Mouse (Mus musculus) spleen, embryonic (tissue): ENCODE results near the gene Tfap2b.

Experiments
- CTCF ChIA-PET: fragments of 350-600 bp; sonication (Branson Sonifier 250); formaldehyde crosslinking; loops from one replicate; lab custom pipeline; 2022; lab: Charles Lee

Gene Tfap2b

GRCm38 (mm10) chr1:19232743-19233142, 24.0 kb downstream of the Tfap2b start:
- CTCF ChIA-PET, result no interaction called here

GRCm38 (mm10) chr1:19233857-19234256, 25.1 kb downstream of the Tfap2b start:
- CTCF ChIA-PET, result no interaction called here

DNA sequence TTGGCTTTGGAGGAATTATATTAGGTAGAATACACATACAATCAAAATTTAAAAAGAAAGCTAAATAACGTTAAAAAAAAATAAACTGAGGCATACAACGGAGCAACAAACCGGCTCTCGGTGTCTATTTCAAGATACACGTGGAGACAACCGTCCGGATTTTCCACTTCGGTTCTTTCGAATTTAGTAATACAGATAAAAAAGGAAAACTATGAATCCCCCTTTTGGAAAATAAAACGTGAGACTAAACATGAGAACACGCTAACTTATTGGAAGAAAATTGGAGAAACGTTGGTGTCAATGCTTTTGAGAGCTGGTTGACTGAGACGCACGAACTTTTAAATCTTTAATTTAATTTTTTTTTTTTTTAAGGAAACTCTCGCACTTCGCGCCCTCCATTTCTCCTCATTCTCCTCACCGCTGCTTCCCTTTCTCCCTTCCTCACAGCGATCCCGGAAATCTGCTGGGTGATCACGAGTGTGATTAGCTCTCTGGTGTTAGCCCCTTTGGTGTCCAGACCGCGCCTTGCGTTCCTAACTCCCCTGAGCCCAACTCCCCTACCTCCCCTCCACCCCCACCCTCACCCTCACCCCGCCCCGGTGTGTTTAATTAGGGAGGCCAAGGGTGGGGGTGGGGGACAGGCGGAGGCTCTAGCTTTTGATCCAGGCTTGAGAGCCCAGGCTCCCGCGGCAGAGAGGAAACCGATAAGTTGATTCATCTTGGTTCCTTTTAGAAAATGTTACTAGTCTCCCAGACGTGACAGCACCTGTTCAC, 25.9 kb downstream of the Tfap2b start:
- CTCF ChIA-PET, result interaction anchor here (0.6 kb wide), 1 partner anchor 20 kb away, joined by 3 read pairs; no protein-coding TSS in a partner anchor

DNA sequence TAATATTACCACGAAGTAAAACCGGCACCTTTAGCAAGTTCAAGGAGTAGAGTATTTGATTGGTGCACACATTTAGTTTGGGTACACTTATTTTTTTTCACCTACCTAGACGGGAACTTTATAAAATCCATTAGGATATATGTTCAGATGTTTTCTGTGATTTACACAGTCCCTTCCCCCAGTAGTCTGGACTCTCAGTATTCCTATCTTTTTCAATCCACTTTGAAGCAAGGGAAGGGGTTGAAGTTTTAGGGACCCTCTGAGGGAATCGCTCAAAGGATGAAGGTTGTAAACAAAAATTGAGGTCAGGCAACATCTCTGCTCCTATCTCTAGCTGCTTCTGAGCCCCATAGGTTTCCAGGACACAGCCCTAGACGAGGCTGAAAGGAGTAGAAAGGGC, 27.3 kb downstream of the Tfap2b start:
- CTCF ChIA-PET, result no interaction called here

DNA sequence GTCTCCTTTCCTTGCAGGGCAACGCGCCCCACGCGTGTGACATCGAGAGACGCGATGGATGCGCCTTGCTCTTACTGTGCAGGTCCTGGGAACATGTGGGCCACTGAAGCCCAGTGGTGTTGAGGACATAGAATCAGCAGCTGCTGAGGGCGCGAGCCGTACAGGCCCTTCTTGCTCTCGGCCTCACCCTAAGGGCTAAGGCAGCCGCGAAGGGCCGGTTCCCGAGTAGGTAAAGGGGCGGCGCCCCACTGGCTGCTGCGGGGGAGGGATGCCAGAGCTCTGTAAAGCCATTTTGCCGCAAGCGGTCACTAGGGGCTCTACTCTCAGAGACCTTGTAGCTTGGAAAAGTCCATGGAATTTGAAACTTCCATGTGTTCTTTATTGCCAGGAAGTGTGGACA, 27.9 kb downstream of the Tfap2b start:
- CTCF ChIA-PET, result no interaction called here

- CTCF ChIA-PET, result no interaction called here
Observed at GRCm38 (mm10) chr1:19237061-19237460, 28.3 kb downstream of the Tfap2b start.

DNA sequence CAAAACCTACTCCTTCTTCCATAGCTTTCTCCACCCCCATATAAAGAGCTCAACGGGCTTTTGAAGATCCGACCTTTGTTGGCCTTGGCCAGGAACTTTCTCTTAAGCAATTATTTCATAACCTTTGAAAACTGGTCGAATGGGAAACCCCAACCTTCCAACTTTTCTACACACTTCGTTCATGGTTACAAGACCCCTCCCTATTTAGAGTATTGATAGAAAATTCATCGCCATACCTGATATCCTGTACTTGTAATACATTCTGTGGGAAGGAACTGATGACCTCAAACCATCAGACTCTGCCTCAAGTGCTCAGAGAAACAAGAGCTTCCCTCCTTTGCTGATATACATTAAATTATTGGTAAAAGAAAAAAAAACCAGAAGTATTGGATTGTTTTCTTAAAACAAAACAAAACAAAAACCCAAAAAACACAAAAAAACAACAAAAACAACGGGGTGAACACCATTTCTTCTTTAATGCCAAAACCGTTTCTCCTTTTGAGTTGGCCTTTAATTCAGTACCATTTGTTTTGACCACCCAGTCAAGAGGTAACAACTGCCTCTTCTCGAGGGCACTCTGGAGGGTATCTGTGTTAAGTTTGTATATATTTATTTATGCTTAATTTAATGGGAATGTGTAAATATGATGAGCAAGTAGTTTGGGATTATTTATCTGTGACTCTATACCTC, 29.2 kb downstream of the Tfap2b start:
- CTCF ChIA-PET, result no interaction called here

- CTCF ChIA-PET, result no interaction called here
Observed at GRCm38 (mm10) chr1:19240054-19240453, 31.3 kb downstream of the Tfap2b start.

DNA sequence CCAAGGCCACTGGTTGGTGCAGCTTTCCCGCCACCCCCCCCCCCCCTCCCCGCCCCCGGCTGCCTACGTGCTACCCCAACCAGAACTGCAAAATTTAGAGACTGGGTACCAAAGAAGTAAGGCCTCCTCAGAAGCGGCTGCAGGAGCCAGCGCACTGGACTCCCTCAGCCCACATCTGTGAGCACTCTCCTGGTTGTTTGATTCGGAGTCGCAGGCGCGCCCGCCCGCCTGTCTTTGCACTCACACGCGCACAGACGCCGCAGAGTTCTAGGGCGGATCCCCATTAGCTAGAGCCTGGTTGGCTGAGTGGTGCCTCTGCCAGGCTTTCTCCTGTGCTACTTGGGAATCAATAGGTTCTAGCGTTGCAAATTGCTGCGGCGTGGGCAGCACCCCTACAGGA, 32.6 kb downstream of the Tfap2b start:
- CTCF ChIA-PET, result no interaction called here

DNA sequence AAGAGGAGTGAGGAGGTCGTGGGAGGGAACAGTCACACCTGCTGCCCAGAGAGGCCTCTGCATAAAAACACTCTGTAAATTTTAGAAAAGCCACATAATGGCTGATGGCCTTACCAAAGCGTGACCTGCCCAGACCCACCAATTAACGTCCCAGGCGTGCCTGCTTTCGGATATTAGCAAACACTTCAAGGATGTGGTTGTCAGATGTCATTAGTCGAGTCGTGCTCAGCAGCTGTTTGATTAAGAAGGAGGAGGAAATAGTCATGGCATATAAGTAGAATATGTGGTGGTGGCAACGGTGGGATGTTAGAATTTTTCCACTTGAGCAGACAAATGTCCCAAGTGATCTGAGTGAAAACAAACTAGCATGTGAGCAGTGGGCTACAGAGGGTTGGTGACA, 33.3 kb downstream of the Tfap2b start:
- CTCF ChIA-PET, result no interaction called here

GRCm38 (mm10) chr1:19245032-19245431, 36.3 kb downstream of the Tfap2b start:
- CTCF ChIA-PET, result no interaction called here

GRCm38 (mm10) chr1:19251286-19251685, 42.6 kb downstream of the Tfap2b start:
- CTCF ChIA-PET, result no interaction called here

DNA sequence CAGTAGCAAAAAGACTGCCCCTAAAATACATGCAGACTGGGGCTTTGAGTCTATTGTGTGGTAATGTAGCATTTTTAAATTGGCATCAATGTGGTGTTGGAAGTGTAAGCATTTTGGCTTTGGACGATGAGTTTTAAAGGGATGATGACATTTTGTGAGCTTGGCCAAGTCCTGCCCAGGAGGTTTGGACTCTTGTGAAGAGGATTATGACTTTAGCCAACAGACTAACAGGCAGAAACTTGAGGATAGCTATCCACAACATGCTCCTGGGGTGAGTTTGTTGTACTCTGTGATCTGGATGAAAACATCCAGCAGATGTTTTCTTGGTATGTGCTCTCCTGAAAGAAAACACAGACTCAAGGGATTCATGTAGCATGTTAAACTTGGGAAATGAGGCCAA, 60.9 kb downstream of the Tfap2b start:
- CTCF ChIA-PET, result no interaction called here
